Mouse (Mus musculus): ENCODE data around the gene Dll1.

Gene Dll1

GRCm38 (mm10) chr17:15379741-15380526, 3.3 kb upstream of the Dll1 start:
- DNase-seq (ENCODE audit: extremely low spot score, low read depth, low spot score): no peak

- no peak for DNase-seq (ENCODE audit: extremely low spot score, low read depth, low spot score)
Observed at GRCm38 (mm10) chr17:15378413-15379109, 1.9 kb upstream of the Dll1 start.

DNA sequence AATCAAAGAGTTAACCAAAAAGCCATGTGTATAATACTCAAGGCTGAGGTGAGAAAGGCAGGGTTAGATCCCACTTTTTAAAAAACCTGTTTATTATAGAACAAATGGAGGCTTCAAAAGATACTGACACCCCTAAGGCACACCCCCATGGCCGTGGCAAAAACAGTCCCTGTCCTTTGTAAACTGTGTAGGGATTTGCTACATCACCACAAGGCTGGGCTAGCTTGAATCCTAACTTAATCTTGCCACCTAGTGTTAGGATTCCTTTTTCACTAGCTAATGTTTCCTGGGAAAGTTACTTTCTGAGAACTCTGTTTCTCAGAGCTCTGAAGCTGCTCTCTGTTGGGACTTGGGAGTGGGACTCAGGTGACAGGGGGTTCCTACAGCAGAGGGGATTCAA, 1.2 kb upstream of the Dll1 start:
- no peak for DNase-seq (ENCODE audit: extremely low spot score, low read depth, low spot score)

GRCm38 (mm10) chr17:15375701-15376493, 775 bp downstream of the Dll1 start:
- no peak for DNase-seq (ENCODE audit: extremely low spot score, low read depth, low spot score)

GRCm38 (mm10) chr17:15375224-15375623, 1.4 kb downstream of the Dll1 start:
- no peak for DNase-seq (ENCODE audit: extremely low spot score, low read depth, low spot score)

DNA sequence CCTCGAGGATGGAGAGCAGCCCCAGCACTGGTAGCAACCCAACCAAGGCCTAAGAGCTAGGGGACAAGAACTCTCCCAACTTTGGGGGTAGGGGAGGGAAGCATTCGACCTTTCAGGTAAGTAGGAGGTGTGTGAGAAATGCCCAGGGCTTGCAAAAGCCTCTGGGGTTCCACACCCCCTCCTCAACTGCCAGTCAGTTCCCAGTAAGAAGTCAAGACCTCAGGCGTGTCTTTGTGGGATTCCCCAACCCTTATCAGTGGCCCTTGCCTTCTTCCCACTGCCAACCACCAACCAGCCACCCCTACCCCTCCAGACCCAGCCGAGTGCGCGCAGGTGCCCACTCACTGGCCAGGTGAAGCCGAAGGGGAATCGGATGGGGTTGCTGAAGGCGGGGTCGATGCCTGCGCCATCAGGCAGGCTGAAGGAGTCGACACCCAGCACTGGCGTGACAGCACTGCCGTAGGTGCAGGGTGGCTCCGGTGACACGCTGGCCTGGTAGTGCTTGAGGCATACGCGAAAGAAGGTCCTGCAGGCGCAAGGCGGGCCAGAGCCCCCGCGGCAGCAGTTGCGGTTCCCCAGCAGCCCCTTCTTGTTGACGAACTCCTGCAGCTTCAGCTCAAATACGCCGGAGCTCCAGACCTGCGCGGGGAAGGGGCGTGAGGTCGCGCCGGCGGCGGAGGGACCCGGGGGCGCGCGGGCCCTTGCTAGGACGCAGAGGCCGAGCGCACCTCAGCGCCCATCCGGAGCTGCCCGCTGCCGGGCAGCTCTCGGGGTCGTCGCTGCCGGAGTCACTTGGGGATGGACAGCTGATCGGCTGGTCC, 2.1 kb downstream of the Dll1 start:
- no peak for DNase-seq (ENCODE audit: extremely low spot score, low read depth, low spot score)

GRCm38 (mm10) chr17:15372931-15373652, 3.6 kb downstream of the Dll1 start:
- no peak for DNase-seq (ENCODE audit: extremely low spot score, low read depth, low spot score)

GRCm38 (mm10) chr17:15371967-15372835, 4.5 kb downstream of the Dll1 start:
- DNase-seq (ENCODE audit: extremely low spot score, low read depth, low spot score): no peak

- DNase-seq (ENCODE audit: extremely low spot score, low read depth, low spot score): no peak
Observed at GRCm38 (mm10) chr17:15370401-15370800, 6.3 kb downstream of the Dll1 start.

DNA sequence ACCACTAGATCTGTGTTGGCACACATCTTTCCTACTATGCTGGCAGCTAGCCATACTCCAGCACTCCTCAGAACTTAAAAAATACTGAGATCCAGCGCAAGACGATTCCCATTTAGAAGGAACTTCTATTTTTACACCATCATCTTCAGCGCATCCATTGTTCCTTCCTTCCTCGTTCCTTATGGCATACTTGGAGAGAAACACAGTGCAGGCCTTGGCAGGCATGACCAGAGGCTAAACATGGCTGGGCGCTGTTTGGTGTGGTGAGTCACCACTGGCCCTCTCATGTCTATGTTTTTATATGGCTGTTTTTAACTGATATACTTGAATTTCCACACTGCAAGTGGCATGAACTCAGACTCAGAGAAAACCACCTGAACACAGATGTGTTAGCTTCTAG, 11.0 kb downstream of the Dll1 start:
- DNase-seq (ENCODE audit: extremely low spot score, low read depth, low spot score): no peak

DNA sequence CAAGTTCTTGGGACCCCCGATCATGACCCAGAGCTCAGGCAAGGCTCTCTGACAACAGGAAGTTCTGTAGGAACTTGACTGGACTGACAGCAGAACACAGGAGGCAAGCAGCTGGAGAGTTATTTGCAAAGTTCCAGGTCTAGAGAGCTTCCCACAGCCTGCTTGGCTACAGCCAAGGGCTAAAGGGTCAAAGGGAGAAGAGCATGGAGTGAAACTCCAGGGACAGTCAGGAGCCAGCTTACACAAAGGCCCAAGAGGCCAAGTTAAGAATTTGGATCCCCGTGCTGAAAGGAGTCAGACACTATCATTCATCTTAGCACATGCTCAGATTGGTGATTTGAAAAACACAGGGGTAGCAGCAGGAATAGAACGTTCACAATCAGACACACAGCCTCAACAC, 13.0 kb downstream of the Dll1 start:
- no peak for DNase-seq (ENCODE audit: extremely low spot score, low read depth, low spot score)

DNA sequence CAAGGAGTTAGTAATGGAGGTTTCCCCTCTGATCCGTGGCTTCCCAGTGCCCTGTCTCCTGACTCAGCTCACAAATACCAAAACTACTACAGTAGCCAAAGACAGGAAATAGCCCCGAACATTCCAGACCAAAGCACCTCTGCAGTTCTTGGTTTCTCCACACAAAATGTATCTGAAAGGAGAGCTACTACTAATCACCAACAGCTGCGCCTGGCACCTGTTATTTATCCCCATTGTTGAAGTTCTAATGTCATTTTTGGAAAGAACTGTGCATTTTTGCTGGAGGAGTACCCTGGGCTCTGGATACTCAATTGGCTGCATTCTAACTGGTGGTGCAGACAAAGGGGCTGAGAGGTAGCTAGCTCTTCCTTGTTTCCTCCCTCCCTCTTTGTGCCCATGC, 19.6 kb downstream of the Dll1 start:
- DNase-seq (ENCODE audit: extremely low spot score, low read depth, low spot score): no peak

DNA sequence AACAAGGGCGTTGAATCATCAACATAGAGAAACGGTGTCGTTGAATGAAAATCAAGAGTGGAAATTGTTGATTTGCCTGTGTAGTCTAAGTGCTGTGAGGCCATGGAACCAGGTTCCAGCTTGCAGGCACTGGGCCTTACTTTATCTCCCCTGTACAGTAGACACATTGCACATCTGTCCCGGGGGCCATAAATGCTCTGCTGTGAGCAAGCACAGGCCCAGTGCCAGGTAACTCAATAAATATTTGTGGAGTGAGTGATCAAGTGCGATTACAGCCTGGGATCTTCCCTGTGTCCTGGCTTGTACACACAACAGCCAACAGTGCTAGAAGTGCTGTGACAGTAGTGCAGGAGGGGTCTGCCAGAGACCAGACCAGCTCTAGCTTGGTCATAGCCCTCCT, 20.1 kb downstream of the Dll1 start:
- DNase-seq (ENCODE audit: extremely low spot score, low read depth, low spot score): no peak

DNA sequence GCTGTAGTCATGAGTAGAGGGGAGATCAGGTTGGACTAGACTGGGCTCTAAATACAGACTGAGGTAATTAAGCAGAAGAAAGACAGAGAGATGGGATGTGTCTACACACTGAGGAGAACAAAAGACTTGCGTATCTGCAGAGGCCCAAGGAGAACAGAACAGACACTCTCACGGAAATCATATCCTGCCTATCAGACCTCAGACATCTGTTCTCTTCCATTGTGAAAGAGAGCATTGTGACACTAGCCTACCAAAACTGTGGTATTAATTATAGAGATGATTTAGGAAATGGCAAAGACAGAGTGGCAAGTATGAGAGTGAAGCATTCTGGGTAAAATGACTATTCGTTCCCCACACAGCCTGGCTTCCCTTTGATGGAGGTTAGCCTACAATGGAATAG, 21.6 kb downstream of the Dll1 start:
- no peak for DNase-seq (ENCODE audit: extremely low spot score, low read depth, low spot score)

- no peak for DNase-seq (ENCODE audit: extremely low spot score, low read depth, low spot score)
Observed at GRCm38 (mm10) chr17:15354006-15354405, 22.7 kb downstream of the Dll1 start.

DNA sequence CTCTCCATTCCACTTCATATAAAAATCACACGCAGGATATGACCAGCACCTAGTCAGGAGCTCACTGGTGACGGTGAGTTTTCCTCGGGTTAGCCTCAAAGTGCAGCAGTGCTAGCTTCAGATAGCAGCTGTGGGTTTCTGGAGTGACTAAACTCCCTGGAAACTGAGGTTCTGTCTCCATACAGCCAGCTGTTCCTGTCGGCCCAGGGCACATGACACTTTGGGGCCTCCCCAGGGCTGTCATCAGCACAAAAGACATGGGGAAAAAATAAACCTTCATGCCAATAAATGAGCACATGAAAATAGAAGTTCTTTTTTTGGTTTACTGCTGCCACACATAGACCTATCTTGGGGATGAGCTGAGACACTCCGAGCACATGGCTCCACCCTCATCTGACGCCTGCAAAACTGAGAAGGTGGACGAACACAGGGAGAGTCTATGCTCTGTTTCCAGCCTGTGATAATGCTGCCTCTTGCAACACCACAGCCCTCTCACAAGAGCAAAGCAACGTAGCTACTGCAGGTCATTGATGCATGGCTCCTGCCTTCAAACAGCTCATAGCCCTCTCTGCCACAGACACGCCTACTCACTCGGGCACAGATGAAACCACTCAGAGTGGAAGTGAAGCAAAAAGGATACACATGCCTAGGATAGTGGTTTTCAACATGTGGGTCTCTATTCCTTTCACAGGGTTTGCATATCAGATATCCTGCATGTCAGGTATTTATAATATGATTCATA, 23.6 kb downstream of the Dll1 start:
- DNase-seq (ENCODE audit: extremely low spot score, low read depth, low spot score): no peak

DNA sequence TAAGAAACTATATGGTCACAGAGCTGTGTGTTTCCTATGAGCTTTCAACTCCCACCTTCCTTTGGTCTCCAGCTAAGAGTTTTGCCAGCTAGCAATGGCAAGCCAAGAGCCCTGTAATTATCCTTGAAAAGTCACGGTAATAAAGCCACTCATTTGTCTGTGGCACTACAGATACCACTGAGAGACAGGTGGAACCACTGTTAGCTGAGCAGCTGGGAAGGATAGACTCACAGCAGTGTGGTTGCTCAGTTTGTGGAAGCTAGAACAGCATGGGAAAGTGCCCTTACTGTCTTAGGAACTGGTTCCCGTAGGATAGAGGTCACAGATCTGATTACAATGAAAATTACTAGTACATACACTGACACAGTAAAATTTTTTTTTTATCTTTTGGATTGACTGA, 26.5 kb downstream of the Dll1 start:
- DNase-seq (ENCODE audit: extremely low spot score, low read depth, low spot score): no peak

DNA sequence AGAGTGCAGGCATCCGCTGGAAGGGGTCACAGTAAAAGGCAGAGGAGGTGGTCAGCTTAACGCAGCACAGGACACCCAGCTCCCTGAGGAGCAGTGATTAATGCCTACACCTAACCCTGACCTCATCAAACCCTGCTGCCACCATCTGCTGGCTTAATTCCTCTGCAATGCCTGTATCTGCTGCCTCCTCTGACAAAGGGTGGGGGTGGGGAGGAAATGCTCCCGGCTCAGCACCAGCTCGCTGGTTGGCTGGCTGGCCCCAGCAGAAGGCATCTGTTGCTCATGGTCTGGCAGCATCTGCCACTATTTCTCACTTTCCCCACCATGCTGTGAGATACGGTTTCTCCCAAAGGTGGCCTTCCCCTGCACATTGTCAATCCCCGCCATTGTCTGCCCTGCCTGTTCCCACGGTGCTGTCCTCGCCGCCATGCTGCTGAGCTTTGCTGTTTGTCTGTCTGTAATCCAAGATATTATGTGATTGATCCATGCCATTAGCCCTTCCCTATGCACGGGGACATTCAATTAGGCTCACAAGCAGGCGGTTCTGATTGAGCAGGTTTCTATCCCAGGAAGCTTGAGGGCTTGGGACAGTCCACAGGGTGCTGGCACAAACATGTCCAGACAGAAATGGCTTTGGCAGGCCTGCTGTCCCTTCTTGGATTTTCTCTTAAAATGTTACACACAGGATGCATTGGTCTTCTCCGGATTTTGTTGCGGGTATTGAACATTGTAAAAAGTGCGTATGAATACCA, 33.4 kb downstream of the Dll1 start:
- DNase-seq (ENCODE audit: extremely low spot score, low read depth, low spot score): no peak

Measured in hindlimb bud, embryonic 11.5 days (tissue).